Mouse (Mus musculus): ENCODE results near the gene Wwp2.
A peak's percentile ranks its signal among the peaks of the same experiment; 100 is the strongest.

Wwp2 gene

DNA sequence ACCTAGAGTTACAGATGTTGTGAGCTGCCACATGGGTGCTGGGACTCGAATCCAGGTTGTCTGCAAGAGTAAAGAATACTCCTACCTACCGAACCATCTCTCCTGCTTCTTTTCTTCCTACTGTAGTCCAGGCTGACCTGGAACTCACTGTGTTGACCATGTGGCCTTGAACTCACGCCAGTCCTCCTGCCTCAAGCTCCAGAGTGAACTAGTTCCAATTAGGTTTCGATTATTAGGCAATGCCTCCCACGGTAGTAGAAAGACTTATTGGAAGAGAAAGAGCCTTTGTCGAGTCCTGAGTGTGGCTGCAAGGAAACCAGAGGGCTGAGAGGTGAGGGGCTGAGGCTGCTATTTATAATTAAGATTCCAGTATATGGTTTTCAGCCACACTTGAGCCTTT, 42.6 kb downstream of the Wwp2 start:
- DNase-seq = no peak

GRCm38 (mm10) chr8:107480436-107480835, 44.3 kb downstream of the Wwp2 start:
- no peak for DNase-seq

DNA sequence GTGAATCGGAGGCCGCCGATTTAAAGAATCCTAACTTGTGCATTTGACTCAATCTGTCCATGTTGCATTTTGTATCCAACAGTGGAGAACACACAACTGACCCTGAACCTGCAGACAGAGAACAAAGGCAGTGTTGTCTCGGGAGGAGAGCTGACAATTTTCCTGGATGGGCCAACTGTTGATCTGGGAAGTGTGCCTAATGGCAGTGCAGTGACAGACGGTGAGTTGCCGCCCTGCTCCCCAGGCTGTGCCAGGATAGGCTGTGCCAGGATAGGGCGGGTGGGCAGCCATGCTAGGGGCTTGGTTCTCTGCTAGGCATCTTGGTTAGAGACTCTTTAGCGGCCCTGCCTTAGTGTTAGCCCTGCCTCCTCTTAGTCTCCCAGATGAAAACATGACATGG, 47.1 kb downstream of the Wwp2 start:
- no peak for DNase-seq

DNA sequence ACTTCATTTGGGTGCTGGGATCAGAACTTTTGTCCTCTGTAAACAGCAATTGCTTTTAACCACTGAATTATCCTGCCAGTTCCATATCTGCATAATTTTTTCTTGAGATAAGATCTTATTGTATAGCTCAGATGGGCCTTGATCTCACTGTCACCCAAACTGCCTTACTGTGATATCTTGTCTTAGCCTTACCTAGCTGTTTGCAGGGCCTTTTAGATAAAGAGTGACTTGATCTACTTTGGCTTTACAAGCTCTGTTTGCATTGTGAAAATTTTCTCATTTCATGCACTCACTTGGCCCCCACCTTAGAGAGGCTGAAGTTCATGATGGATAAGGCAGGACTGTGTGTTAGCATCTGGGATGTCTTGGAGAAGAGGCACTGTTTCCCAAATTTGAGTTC, 48.8 kb downstream of the Wwp2 start:
- no peak for DNase-seq

- DNase-seq = no peak
Observed at GRCm38 (mm10) chr8:107488551-107488950, 52.4 kb downstream of the Wwp2 start.

GRCm38 (mm10) chr8:107489086-107489485, 52.9 kb downstream of the Wwp2 start:
- DNase-seq = no peak

- DNase-seq = no peak
Observed at GRCm38 (mm10) chr8:107489921-107490320, 53.8 kb downstream of the Wwp2 start.

- no peak for DNase-seq
Observed at GRCm38 (mm10) chr8:107490649-107491048, 54.5 kb downstream of the Wwp2 start.

GRCm38 (mm10) chr8:107491212-107491611, 55.0 kb downstream of the Wwp2 start:
- no peak for DNase-seq

- no peak for DNase-seq
Observed at GRCm38 (mm10) chr8:107491831-107492230, 55.7 kb downstream of the Wwp2 start.

DNA sequence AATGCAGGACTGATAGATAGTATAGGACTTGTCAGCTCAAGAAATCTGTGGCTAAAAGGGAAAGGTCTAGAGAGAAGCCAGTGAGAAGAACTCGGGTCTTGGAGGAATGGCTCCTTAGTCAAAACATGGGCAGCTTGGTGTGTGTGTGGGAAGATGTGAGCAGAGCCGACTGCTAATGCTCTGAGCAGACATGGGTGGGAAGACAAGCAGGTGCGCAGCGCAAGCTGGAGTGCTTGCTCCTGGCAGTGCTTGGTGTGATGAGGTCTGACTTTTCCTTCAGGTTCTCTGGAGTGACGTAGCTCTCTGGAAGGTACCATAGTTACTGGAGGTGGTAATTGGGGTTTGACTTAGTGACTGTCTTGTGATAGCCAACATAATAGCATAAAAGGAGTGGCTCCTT, 56.6 kb downstream of the Wwp2 start:
- DNase-seq = no peak

- no peak for DNase-seq
Observed at GRCm38 (mm10) chr8:107495425-107495824, 59.3 kb downstream of the Wwp2 start.

- no peak for DNase-seq
Observed at GRCm38 (mm10) chr8:107497708-107498107, 61.5 kb downstream of the Wwp2 start.

DNA sequence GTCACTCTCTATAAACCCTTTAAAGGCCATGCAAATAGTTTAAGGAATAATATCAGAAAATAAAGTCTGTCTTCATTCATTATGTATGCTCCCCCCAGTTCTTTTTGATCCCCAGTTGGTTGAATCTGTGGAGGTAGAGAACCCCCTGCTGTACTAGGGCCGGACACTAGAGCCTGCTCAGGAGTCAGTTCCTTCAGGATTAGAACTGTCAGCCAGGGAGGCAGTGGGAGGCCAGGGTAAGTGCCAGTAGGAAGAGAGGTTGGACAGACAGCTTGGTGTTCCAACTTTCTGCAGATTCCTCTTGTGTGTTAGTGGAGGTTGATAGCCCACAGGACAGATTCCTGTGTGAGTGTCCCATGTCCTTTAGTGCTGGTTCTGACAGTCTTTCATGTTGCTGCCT, 62.2 kb downstream of the Wwp2 start:
- DNase-seq = no peak

- no peak for DNase-seq
Observed at GRCm38 (mm10) chr8:107498806-107499205, 62.6 kb downstream of the Wwp2 start.

GRCm38 (mm10) chr8:107499519-107499918, 63.4 kb downstream of the Wwp2 start:
- no peak for DNase-seq

DNA sequence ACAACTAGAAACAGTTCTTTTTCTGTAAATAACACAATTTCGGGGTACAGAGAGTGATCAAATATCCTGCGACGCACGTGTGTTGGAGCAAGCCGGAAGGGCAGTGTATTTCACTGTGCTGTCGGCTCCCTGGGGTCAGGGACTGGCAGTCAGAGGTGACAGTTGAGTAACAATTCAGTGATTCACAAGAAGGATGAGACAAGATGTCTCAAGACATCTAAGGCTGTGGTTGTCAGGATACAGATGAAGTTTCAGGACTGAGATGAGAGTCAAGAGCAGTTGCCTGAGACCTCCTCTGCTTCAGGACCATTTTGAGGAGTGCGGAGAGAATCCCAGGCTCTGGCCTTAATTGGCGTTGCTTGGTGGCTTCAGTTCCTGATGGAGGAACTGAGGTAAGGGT, 66.2 kb downstream of the Wwp2 start:
- DNase-seq = no peak

DNA sequence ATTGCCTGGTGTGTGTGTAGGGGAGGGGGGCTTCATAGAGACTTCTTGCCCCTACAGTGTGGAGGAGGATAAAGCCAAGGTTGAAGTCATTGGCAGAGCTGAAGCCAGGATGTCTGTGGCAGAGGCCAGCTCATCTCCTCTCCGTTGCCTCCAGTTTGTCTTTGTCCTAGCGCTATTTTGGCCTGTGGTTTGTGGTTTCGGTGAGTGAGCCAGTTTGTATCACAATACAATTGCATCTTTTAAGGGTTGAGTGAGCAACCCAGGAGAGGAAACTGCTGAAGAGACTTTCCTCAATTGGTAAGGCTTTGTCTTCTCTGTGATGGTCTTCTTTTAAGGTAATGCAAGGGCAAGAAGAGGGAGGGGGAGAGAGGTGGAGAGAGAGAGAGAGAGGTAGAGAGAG, 66.8 kb downstream of the Wwp2 start:
- no peak for DNase-seq

DNA sequence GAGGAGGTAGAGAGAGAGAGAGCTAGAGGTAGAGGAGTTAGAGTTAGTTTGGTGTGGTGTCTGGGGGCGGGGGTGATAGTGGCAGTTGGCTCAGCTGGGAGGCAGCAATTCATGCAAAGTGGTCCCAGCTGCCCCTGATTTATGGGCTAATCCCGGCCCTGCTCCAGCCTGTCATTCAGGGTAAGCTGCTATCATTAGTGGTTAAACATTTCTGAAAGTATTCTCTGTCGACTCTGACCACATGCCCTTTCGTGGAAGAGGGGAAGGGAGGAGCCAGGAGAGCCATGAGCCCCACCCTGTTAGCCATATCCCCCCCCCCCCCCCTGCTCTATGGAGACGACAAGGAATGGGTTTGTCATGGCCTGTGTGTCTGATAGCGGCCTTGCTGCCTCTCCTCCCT, 67.2 kb downstream of the Wwp2 start:
- peak; percentile 25 for DNase-seq

GRCm38 (mm10) chr8:107504239-107504985, 68.2 kb downstream of the Wwp2 start:
- DNase-seq = no peak

GRCm38 (mm10) chr8:107505271-107505670, 69.1 kb downstream of the Wwp2 start:
- no peak for DNase-seq

- no peak for DNase-seq
Observed at GRCm38 (mm10) chr8:107507019-107507418, 70.9 kb downstream of the Wwp2 start.

GRCm38 (mm10) chr8:107510204-107510603, 74.0 kb downstream of the Wwp2 start:
- DNase-seq = no peak

DNA sequence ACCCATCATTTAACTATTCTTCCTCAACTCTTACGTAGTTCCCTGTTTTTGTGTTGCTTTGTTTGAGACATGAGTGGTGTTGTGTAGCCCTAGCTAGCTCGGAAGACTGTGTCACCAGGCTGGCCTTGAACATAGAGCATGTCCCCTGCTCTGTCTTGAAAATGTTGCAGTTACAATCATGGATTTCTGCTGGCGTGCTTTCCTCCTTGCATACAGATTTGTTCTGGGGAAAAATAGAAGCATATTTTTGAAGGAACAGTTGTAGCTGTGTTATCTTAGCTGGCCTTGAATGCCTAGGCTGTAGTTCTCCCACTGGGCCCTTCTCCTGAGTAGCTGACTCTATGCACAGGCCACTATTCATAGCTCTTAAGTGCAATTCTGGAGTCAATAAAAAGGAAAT, 74.6 kb downstream of the Wwp2 start:
- DNase-seq = no peak

- DNase-seq = no peak
Observed at GRCm38 (mm10) chr8:107513249-107513648, 77.1 kb downstream of the Wwp2 start.
